Mouse (Mus musculus) limb, embryonic 15.5 days (tissue): Measurements from ENCODE around the gene Ppp1r14a. TPM values are rescaled to one million over a fixed set of nuclear protein-coding genes. Genes with fewer than 3 reads are reported as not detected.
A peak's percentile ranks its signal among the peaks of the same experiment; 100 is the strongest.

Experiments used
- ATAC-seq: fragments of 200-750 bp; cut with Nextera tagmentation; 2 replicates; pipeline ENCODE4 v1.8.0; 2017; ENCODE audit warnings: low read depth, moderate TSS enrichment; ENCODE audit not compliant: insufficient number of reproducible peaks, low FRiP score, low TSS enrichment
- H3K27ac ChIP-seq: fragments of 300-500 bp; sonication (generic); 2 replicates; pipeline ENCODE4 v1.5.1; 2015; ENCODE audit warnings: moderate library complexity, mild to moderate bottlenecking, inconsistent platforms
- H3K27me3 ChIP-seq: fragments of 300-500 bp; sonication (generic); 2 replicates; pipeline ENCODE4 v1.6.1; 2015; ENCODE audit warnings: inconsistent platforms
- H3K36me3 ChIP-seq: fragments of 300-500 bp; sonication (generic); 2 replicates; pipeline ENCODE4 v1.6.1; 2015; ENCODE audit warnings: inconsistent platforms
- H3K4me1 ChIP-seq: fragments of 300-500 bp; sonication (generic); 2 replicates; pipeline ENCODE4 v1.6.1; 2015; ENCODE audit warnings: inconsistent platforms
- H3K4me2 ChIP-seq: fragments of 300-500 bp; sonication (generic); 2 replicates; pipeline ENCODE4 v1.6.1; 2015; ENCODE audit warnings: mild to moderate bottlenecking, inconsistent platforms
- H3K4me3 ChIP-seq: fragments of 300-500 bp; sonication (generic); 2 replicates; pipeline ENCODE4 v1.5.1; 2015; ENCODE audit warnings: mild to moderate bottlenecking, inconsistent platforms
- H3K9ac ChIP-seq: fragments of 300-500 bp; sonication (generic); 2 replicates; pipeline ENCODE4 v1.6.1; 2015; ENCODE audit warnings: inconsistent platforms
- H3K9me3 ChIP-seq: fragments of 300-500 bp; sonication (generic); 2 replicates; pipeline ENCODE4 v1.6.1; 2016; ENCODE audit warnings: inconsistent platforms
- WGBS: fragments of 180-500 bp; shearing (Covaris S2); methylation state at CpG from one replicate; pipeline ENCODE4 v1.1.7; 2015; 5-methylcytosine and 5-hydroxymethylcytosine counted together
- polyA plus RNA-seq: library from polyadenylated mRNA; unstranded; fragments of >200 nt; fragmentation: Nextera tagmentation; extraction: Ambion mirVana; gene quantifications from 2 replicates; pipeline ENCODE4 v1.2.1, GENCODE M21; 2015

The Ppp1r14a gene
- polyA plus RNA-seq = 15.5 and 16.9 TPM in 2 replicates

DNA sequence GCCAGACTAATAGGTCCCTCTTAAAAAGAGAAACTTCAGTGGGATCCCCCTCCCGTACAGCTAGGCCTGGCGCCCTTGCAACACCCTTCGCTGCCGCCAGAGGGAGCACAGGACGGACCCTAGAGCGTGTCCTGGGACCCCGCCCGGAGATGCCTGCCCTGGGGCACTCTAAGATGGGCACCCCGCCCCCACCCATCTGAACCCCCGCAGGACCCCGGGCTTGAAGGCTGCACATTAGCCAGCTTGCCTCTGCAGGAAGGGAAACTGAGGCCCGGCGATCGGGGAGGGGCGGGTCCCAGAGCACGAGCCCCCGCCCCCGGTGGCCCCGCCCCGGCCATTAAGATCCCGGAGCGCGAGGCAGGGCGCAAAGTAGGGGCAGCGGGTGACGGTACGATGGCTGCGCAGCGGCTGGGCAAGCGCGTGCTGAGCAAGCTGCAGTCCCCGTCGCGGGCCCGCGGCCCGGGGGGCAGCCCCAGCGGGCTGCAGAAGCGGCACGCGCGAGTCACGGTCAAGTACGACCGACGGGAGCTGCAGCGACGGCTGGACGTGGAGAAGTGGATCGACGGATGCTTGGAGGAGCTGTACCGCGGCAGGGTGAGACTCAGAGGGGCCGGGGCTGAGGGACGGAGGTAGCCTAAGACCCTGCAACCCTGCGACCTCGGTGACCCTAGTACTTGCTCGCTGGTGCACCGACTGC, at the start of gene Ppp1r14a:
Gene Ppp1r14a (plus strand): TSS at position 367 of the 697 bp plus-strand sequence.
- H3K36me3 ChIP-seq = no peaks in the 10 kb centered on the region
- H3K27ac ChIP-seq = peak within 1 kb of the TSS; percentile 69
- H3K9ac ChIP-seq = peak within 1 kb of the TSS; percentile 47
- no peaks in the 10 kb centered on the region for H3K27me3 ChIP-seq
- peak; percentile 49; the same call in 1 of the 2 replicates for ATAC-seq
- H3K4me3 ChIP-seq = peak within 1 kb of the TSS; percentile 62
- under 1% methylated on average over 54 of the region's 59 CpGs for WGBS
- H3K9me3 ChIP-seq = no peaks in the 10 kb centered on the region
- peak within 1 kb of the TSS; percentile 94 for H3K4me2 ChIP-seq
- H3K4me1 ChIP-seq = peaks cover 46% of the 10 kb centered on the region

DNA sequence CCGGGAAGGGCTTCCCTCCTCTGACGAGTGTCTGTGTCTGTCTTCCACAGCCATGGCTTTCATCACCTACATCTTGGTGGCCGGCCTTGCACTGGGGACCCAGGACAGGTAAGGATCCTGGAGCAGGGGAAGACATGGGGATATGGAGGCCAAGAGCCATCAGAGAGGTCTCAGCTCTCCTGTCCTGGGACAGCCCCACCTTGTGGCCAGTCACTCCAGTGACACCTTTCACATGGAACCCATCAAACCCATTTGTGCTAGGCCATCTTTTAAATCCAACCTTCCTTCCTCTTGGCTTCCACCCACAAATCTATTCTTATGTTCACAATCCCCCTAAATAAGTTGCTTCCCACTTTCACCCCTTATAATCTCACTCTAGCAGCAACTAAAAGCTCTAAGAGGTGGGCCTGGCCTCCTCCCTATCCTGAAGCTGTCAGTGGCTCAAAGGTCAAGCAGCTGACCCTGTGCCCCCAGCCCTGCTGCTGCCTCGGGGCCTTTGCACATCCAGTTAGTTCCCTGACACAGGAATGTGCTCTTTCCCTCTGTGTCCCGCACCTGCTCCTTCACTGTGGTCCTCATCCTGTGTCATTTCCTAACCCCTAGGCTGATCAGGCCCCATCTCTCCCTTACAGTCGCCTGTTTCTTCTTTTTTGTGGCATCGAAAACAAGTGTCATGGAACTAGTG, 44.2 kb upstream of the Ppp1r14a start:
- no peak overlapping the region for H3K9ac ChIP-seq
- WGBS = 87% methylated on average over 7 of the region's 7 CpGs
- ATAC-seq = no peak
- H3K4me2 ChIP-seq = no peak overlapping the region
- H3K4me3 ChIP-seq = no peak overlapping the region
- no peaks in the 10 kb centered on the region for H3K9me3 ChIP-seq
- peaks cover 20% of the 10 kb centered on the region for H3K4me1 ChIP-seq
- H3K27me3 ChIP-seq = peaks cover 14% of the 10 kb centered on the region; the same call in 1 of the 2 replicates
- H3K27ac ChIP-seq = no peak overlapping the region
- peaks cover 29% of the 10 kb centered on the region for H3K36me3 ChIP-seq

DNA sequence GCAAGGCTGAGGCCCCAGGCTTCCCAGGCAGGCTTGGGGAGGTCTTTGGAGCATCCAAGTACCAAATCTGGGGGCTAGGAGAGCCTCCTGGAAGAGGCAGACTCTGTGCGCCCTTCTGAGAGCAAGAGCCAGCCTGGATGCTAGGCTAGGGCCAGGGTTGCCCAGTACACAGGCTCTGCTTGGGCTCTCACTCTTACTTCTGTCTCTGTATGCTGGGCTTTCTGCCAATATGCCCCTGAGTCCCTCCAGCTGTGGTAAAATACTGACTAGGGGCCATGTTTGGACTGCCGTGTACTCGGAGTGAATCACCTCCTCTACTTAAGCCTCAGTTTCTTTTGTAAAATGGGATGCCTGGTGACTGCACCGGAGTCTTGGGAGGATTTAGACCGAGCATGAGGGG, 43.1 kb upstream of the Ppp1r14a start:
- WGBS = 81% methylated on average over 5 of the region's 5 CpGs
- H3K27ac ChIP-seq = no peak overlapping the region
- H3K4me2 ChIP-seq = no peak overlapping the region
- no peak overlapping the region for H3K4me3 ChIP-seq
- no peaks in the 10 kb centered on the region for H3K9me3 ChIP-seq
- peaks cover 29% of the 10 kb centered on the region for H3K36me3 ChIP-seq
- no peak for ATAC-seq
- peaks cover 18% of the 10 kb centered on the region for H3K4me1 ChIP-seq
- H3K9ac ChIP-seq = no peak overlapping the region
- peaks cover 14% of the 10 kb centered on the region; the same call in 1 of the 2 replicates for H3K27me3 ChIP-seq

DNA sequence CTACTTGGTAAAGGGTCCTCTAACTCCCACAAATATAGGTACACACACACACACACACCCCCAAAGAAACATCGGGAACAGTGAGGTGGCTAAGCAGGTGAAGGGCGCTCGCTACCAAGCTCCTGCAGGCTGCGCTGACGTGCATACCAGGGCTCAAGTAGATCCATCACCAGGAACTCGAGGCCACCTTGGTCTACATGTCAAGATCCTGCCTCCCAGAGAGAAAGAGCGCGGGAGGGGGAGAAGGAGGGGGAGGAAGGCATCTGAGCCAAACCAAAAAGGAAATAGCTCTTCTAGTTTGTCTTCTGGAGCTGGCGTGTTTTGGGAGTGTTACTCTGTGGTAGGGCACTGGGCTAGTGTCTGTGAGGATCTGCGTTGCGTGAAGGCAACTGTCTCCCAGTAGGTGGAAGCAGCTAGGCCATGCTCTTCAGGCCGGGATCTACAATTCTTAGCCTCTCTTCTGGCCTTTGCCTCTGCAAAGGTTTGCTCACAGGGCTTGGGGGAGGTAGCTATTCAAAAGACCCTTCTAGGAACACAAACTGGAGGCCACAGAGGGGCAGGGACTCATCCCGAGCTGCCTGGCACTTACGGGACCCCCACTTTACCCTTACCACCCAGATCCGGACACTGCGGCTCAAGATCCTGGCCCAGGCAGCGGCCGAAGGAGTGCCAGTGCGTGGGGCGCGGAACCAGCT, 42.3 kb upstream of the Ppp1r14a start:
- Histone ChIP-seq H3K27me3 (peaks cover 14% of the 10 kb centered on the region; the same call in 1 of the 2 replicates), H3K4me1 (peaks cover 18% of the 10 kb centered on the region), H3K9me3 (no peaks in the 10 kb centered on the region), H3K4me3 (no peak overlapping the region), H3K27ac (no peak overlapping the region), H3K4me2 (no peak overlapping the region), H3K36me3 (peaks cover 29% of the 10 kb centered on the region), H3K9ac (no peak overlapping the region)
- WGBS = 80% methylated on average over 21 of the region's 21 CpGs
- no peak for ATAC-seq

DNA sequence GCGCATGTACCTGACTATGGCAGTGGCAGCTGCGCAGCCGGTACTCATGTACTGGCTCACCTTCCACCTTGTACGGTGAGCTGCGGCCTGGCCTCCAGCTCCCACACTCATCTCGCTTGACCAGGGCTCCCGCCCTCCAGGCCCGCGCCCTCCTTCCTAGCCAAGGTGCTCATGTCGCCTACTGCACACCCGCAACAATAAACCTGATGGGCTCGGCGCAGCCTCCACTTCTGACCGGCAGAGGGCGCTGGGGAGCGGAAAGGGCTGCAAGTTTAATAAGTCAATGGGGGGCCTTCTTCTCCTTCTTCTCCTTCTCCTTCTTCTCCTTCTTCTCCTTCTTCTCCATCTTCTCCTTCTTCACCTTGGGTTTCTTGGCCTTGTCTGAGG, 41.8 kb upstream of the Ppp1r14a start:
- no peak for ATAC-seq
- Histone ChIP-seq H3K27ac (no peak overlapping the region), H3K9ac (no peak overlapping the region)

DNA sequence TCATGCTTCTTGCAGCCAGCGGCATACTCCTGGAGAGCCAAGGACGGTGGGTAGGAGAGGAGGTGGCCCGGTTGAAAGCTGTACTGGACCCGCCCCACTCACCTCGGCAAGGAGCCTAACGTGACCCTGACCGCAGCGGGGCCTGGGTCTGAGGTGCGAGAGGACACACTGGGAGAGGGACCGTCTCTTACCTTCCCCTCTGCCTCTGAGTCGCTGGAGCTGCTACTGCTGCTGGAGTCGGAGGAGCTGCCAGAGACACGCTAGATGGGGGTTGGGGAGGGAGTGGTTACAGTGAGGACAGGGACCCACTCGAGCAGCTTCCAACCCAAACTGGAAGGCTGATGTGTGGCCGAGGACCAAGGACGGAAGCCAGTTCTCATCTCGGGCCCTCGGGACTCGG, 41.4 kb upstream of the Ppp1r14a start:
- Histone ChIP-seq H3K9me3 (no peaks in the 10 kb centered on the region), H3K9ac (no peak overlapping the region), H3K27ac (no peak overlapping the region), H3K4me1 (peaks cover 18% of the 10 kb centered on the region), H3K36me3 (peaks cover 29% of the 10 kb centered on the region), H3K27me3 (peaks cover 14% of the 10 kb centered on the region; the same call in 1 of the 2 replicates), H3K4me3 (peak overlapping the region; percentile 13), H3K4me2 (peak overlapping the region; percentile 38)
- ATAC-seq = no peak
- 19% methylated on average over 19 of the region's 19 CpGs for WGBS

More for the DNA sequence above, 41.8 kb upstream of the Ppp1r14a start:
- H3K4me2 ChIP-seq = peak overlapping the region; percentile 38
- peaks cover 14% of the 10 kb centered on the region; the same call in 1 of the 2 replicates for H3K27me3 ChIP-seq
- H3K36me3 ChIP-seq = peaks cover 29% of the 10 kb centered on the region
- H3K4me3 ChIP-seq = peak overlapping the region; percentile 13; the same call in 1 of the 2 replicates
- WGBS = 26% methylated on average over 16 of the region's 16 CpGs
- no peaks in the 10 kb centered on the region for H3K9me3 ChIP-seq
- H3K4me1 ChIP-seq = peaks cover 18% of the 10 kb centered on the region

DNA sequence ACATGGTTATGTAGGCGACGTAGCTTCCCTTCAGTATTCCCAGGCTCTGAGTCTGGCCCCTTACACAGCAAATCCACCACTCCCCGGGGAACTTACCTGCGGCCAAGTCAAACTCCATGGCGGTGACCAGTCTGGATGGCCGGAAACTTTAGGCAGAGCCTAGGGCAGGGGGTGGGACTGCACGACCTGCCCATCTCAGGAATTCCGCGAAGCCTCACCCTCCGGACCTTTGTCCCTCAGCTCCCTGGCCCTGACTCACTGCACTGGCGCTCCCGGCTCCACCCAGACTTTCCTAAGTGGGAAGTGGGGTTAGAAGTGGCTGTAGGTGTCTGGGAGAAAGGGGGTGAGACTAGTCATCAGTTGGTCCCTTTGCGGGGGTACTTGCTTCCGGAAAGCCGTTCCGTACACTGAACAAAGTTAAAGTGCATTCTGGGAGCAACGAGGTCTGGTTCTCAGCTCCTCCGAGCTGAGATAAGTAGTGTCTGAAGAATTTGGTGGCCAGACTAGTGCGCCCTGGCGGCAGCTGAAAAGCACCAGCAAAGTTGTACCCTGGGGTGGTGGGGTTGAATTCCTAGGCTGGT, 40.8 kb upstream of the Ppp1r14a start, which contains the start of gene 2200002D01Rik:
Gene 2200002D01Rik (minus strand): TSS at position 206 of the 581 bp plus-strand sequence.
- 16% methylated on average over 20 of the region's 20 CpGs for WGBS
- no peak for ATAC-seq
- Histone ChIP-seq H3K27ac (no peak within 1 kb of the TSS), H3K4me2 (peak within 1 kb of the TSS; percentile 38), H3K9me3 (no peaks in the 10 kb centered on the region), H3K9ac (no peak within 1 kb of the TSS), H3K4me3 (peak within 1 kb of the TSS; percentile 13), H3K27me3 (peaks cover 14% of the 10 kb centered on the region; the same call in 1 of the 2 replicates), H3K4me1 (peaks cover 22% of the 10 kb centered on the region), H3K36me3 (peaks cover 29% of the 10 kb centered on the region)

DNA sequence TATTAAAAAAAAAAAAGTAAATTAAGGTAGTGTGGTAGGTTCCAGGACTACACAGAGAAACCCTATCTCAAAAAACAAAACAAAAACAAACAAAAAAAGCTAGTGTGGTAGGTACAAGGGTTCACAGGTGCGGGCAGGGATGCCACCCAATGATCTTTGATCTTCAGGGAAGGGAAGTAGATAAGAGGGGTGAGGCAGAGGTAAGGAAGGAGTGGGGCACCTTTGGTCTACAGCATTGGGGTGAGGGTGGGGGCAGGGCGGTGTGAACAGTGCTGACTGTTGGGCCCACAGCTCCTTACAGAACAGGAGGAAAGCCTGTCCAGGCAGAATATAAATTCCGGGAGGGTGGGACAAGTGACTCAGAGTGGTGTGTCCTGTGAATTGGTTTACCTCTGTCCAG, 37.9 kb upstream of the Ppp1r14a start:
- H3K9me3 ChIP-seq = no peaks in the 10 kb centered on the region
- no peak overlapping the region for H3K4me3 ChIP-seq
- peaks cover 14% of the 10 kb centered on the region; the same call in 1 of the 2 replicates for H3K27me3 ChIP-seq
- WGBS = 70% methylated on average over 3 of the region's 3 CpGs
- H3K9ac ChIP-seq = no peak overlapping the region
- H3K4me1 ChIP-seq = peaks cover 22% of the 10 kb centered on the region
- H3K27ac ChIP-seq = no peak overlapping the region
- no peak for ATAC-seq
- peaks cover 5% of the 10 kb centered on the region for H3K36me3 ChIP-seq
- H3K4me2 ChIP-seq = no peak overlapping the region

DNA sequence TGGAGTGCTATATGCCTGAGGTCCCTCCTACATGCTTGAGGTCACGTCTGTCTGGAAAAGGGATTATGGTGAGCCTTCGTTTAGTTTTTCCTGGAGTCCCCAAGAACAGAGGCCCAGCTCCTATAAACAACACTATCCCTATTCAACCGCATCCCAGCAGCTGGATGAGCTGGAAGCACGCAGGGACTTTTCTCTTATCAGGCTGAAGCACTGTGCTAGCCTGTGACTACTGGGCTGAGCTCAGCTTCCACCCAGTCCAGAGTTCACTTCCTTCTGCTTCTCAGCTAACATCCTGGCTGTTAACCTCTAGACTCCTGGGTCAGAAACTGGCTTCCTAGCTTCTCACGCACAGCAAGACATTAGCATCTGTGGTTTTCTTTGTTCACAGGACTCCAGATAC, 35.3 kb upstream of the Ppp1r14a start:
- H3K4me2 ChIP-seq = no peak overlapping the region
- no peak overlapping the region; the same call in 1 of the 2 replicates for H3K27ac ChIP-seq
- H3K9ac ChIP-seq = no peak overlapping the region
- ATAC-seq = no peak
- no peaks in the 10 kb centered on the region; the same call in none of the 2 replicates for H3K36me3 ChIP-seq
- H3K4me1 ChIP-seq = peaks cover 4% of the 10 kb centered on the region; the same call in 1 of the 2 replicates
- H3K4me3 ChIP-seq = no peak overlapping the region
- H3K9me3 ChIP-seq = no peaks in the 10 kb centered on the region
- 45% methylated on average over 5 of the region's 5 CpGs for WGBS
- H3K27me3 ChIP-seq = peaks cover 2% of the 10 kb centered on the region; the same call in 1 of the 2 replicates

DNA sequence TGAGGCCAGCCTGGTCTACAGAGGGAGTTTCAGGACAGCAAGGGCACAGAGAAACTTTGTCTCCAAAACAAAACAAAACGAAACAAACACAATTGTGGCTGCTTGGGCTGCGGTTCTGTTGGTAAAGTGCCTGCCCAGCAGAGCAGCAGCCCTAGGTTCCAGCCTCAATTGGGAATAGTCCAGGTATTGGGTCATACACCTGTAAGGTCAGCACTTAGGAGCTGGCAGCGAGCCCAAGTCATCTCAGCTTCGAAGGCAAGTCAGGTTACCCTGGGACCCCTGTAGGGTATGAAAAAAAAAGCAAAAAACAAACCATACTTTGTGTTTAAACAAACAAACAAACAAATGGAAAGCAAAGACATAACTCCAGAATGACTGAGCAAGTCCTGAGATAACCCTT, 33.2 kb upstream of the Ppp1r14a start:
- Histone ChIP-seq H3K4me3 (no peak overlapping the region), H3K9ac (no peak overlapping the region), H3K27me3 (no peaks in the 10 kb centered on the region), H3K4me1 (peaks cover 10% of the 10 kb centered on the region; the same call in 1 of the 2 replicates), H3K36me3 (no peaks in the 10 kb centered on the region; the same call in none of the 2 replicates), H3K4me2 (no peak overlapping the region), H3K9me3 (no peaks in the 10 kb centered on the region), H3K27ac (no peak overlapping the region)
- no peak for ATAC-seq
- 82% methylated on average over 4 of the region's 4 CpGs for WGBS

DNA sequence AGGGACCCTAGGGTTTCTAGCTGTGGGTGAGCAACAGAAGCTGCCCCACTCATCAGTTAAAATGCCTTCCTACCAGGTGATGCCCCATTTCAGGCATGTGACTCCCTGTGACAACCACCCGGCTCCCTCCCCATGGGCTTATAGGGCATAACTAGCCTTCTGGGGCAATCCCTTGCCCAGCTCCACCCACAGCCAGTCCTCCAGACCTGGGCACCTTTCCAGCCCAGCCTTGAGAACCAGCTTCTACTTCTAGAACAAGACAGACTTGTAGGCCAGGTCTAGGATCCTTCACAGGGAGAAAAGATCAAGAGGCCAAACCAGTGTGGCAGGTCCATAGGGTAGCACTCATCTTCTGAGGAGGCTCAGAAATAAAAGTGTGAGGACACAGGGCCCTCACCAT, 31.7 kb upstream of the Ppp1r14a start:
- no peaks in the 10 kb centered on the region for H3K27me3 ChIP-seq
- ATAC-seq = no peak
- 73% methylated on average over 1 of the region's 1 CpGs for WGBS
- H3K4me3 ChIP-seq = no peak overlapping the region
- 0 out of 2 replicates have a peak overlapping the region, but pooled peaks have one; percentile 8 for H3K27ac ChIP-seq
- no peaks in the 10 kb centered on the region for H3K9me3 ChIP-seq
- no peaks in the 10 kb centered on the region; the same call in none of the 2 replicates for H3K36me3 ChIP-seq
- no peak overlapping the region for H3K4me2 ChIP-seq
- H3K4me1 ChIP-seq = peaks cover 12% of the 10 kb centered on the region
- H3K9ac ChIP-seq = no peak overlapping the region
